ENCODE assay signal across 9 mouse cellular contexts in the genomic region with DNA sequence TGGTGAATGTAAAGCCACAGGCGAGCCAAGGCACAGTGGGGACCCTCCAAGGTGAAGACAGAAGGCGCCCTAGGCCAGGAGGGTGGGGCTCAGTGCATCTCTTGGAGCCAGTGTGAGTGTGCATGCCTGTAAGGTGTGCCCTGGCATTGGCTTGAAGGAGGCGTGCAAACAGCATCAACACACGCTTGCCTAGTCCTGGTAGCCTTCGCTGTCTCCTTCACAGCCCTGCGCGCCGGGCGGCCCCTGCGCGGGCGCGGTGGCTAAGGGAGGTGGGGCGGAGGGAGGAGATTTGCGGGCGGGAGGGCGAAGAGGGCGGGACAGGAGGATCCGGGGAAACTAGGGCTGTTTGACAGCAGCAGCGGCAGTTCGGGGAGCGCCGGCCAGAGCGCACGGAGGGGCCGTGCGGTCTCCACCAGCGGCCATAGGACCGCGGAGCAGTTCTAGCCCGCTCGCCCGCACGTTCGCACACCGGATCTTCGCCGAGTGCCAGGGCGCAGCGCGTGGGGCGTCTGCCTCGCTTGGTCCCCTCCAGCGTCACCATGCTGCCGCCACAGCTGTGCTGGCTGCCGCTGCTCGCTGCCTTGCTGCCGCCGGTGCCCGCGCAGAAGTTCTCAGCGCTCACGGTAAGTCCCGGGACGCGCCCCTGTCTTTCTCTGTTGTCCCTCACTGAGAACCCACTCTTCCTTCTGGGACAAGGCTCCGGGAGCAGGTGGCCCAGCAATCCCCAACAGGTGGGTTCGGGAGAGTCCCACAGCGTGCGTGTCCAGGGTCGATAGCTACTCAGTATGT. TPM values are rescaled to one million over a fixed set of nuclear protein-coding genes. Genes with fewer than 3 reads are reported as not detected.
A peak's percentile ranks its signal among the peaks of the same experiment; 100 is the strongest.
DNase-seq lines count a peak whose midpoint lies in the region; ATAC-seq and TF ChIP-seq lines count a peak whose summit lies in the region.
"Had no signal": no experiment of that assay in that cellular context is flagged by ENCODE, and none has a peak within 500 bp of the region (broad histone marks: within the 10 kb centered on the region; RNA-seq: fewer than 3 reads in every experiment).

Gene Smoc2 (plus strand): TSS at position 330 of the 789 bp plus-strand sequence.

- peaks cover 7% of the 10 kb centered on the region; the same call in 1 of the 2 replicates for H3K4me1 ChIP-seq in testis, adult 2 months (ENCODE audit: control insufficient read depth, insufficient read depth, low read length)
- H3K4me1 ChIP-seq in forebrain, embryonic 12.5 days: peaks cover 20% of the 10 kb centered on the region
- peaks cover 25% of the 10 kb centered on the region for H3K4me1 ChIP-seq in midbrain, embryonic 10.5 days
- H3K4me1 ChIP-seq in stomach, postnatal 0 days (replicated peaks; ENCODE audit: control insufficient read depth, insufficient read depth): no peaks in the 10 kb centered on the region; the same call in 1 of the 2 replicates

- no peak for TF ChIP-seq EP300 in stomach, postnatal 0 days (optimal IDR thresholded peaks at IDR 0.05)

- H3K9me3 ChIP-seq in forebrain, embryonic 12.5 days: no peaks in the 10 kb centered on the region
- H3K9me3 ChIP-seq in midbrain, embryonic 10.5 days (replicated peaks): no peaks in the 10 kb centered on the region
- no peaks in the 10 kb centered on the region for H3K9me3 ChIP-seq in stomach, postnatal 0 days (ENCODE audit: control insufficient read depth, low read length)

- no peaks in the 10 kb centered on the region for H3K27me3 ChIP-seq in testis, adult 2 months (ENCODE audit: control insufficient read depth, insufficient read depth, low read length)
- H3K27me3 ChIP-seq in forebrain, embryonic 12.5 days: peaks cover 64% of the 10 kb centered on the region
- peaks cover 85% of the 10 kb centered on the region for H3K27me3 ChIP-seq in midbrain, embryonic 10.5 days (ENCODE audit: low read depth, poor library complexity, severe bottlenecking)
- H3K27me3 ChIP-seq in stomach, postnatal 0 days (ENCODE audit: control insufficient read depth, insufficient read depth, low read length): no peaks in the 10 kb centered on the region

- H3K9ac ChIP-seq in forebrain, embryonic 12.5 days: 0 out of 2 replicates have a peak within 1 kb of the TSS, but pooled peaks have one; percentile 17
- H3K9ac ChIP-seq in stomach, postnatal 0 days (ENCODE audit: low read length): peak within 1 kb of the TSS; percentile 59

- intact Hi-C loops in heart, postnatal 10 days (cut with DNase I): no loop called here
- intact Hi-C loops in left cerebral cortex, postnatal 36 days (cut with DNase I): no loop called here

- peak; percentile 28; the same call in 1 of the 2 replicates for TF ChIP-seq POLR2A in testis, adult 2 months (IDR thresholded peaks at IDR 0.05; ENCODE audit: control insufficient read depth, low read depth, low read length)

- no peak within 1 kb of the TSS for H3K27ac ChIP-seq in testis, adult 2 months (ENCODE audit: control insufficient read depth, insufficient read depth, low read depth, low read length)
- H3K27ac ChIP-seq in forebrain, embryonic 12.5 days: no peak within 1 kb of the TSS
- H3K27ac ChIP-seq in midbrain, embryonic 10.5 days (replicated peaks): no peak within 1 kb of the TSS
- H3K27ac ChIP-seq in stomach, postnatal 0 days (replicated peaks): no peak within 1 kb of the TSS; the same call in 1 of the 2 replicates

- ATAC-seq in forebrain, embryonic 12.5 days (ENCODE audit: low FRiP score): 0 out of 2 replicates have a peak, but pooled peaks have one; percentile 36
- peak; percentile 65 for ATAC-seq in stomach, postnatal 0 days (ENCODE audit: low FRiP score, low TSS enrichment)

- no peaks in the 10 kb centered on the region for H3K36me3 ChIP-seq in testis, adult 2 months (ENCODE audit: control insufficient read depth, insufficient read depth, low read length)
- H3K36me3 ChIP-seq in forebrain, embryonic 12.5 days (replicated peaks): no peaks in the 10 kb centered on the region
- no peaks in the 10 kb centered on the region for H3K36me3 ChIP-seq in midbrain, embryonic 10.5 days
- no peaks in the 10 kb centered on the region for H3K36me3 ChIP-seq in stomach, postnatal 0 days (ENCODE audit: control insufficient read depth, insufficient read depth, low read length)

- DNase-seq in testis, postnatal 14 days (ENCODE audit: low spot score): no peak
- peak; percentile 50 to 51 for DNase-seq in heart, postnatal 10 days
- peak; percentile 20 to 22 for DNase-seq in left cerebral cortex, postnatal 36 days (ENCODE audit: low spot score in 2 of 2)
- peak; percentile 52 for DNase-seq in midbrain, embryonic 10.5 days (ENCODE audit: low spot score)
- peak; percentile 48 for DNase-seq in stomach, postnatal 0 days (ENCODE audit: low spot score)
- no peak for DNase-seq in cerebellum, postnatal 4 days (ENCODE audit: low spot score in 2 of 2)

- TF ChIP-seq CTCF in testis, adult 2 months (IDR thresholded peaks at IDR 0.05; ENCODE audit: control insufficient read depth, insufficient read depth, insufficient replicate concordance, low read depth, low read length): no peak
- no peak for TF ChIP-seq CTCF in stomach, postnatal 0 days (IDR thresholded peaks at IDR 0.05; ENCODE audit: low read depth)

- peak within 1 kb of the TSS; percentile 60 for H3K4me3 ChIP-seq in testis, adult 2 months (ENCODE audit: control insufficient read depth, low read depth, low read length)
- peak within 1 kb of the TSS; percentile 41 for H3K4me3 ChIP-seq in forebrain, embryonic 12.5 days (replicated peaks)
- H3K4me3 ChIP-seq in midbrain, embryonic 10.5 days: peak within 1 kb of the TSS; percentile 63
- H3K4me3 ChIP-seq in stomach, postnatal 0 days (ENCODE audit: low read depth, low read length): peak within 1 kb of the TSS; percentile 60

- peak within 1 kb of the TSS; percentile 74 for H3K4me2 ChIP-seq in forebrain, embryonic 12.5 days
- peak within 1 kb of the TSS; percentile 89 for H3K4me2 ChIP-seq in stomach, postnatal 0 days (replicated peaks; ENCODE audit: low read depth)

- under 1% methylated on average over 61 of the region's 61 CpGs for WGBS in forebrain, embryonic 12.5 days
- WGBS in midbrain, embryonic 10.5 days: under 1% methylated on average over 61 of the region's 61 CpGs
- WGBS in stomach, postnatal 0 days: under 1% methylated on average over 58 of the region's 61 CpGs

RNA-seq across cellular contexts. Expression of gene Smoc2, which starts in this region (rescaled TPM):
- polyA plus RNA-seq in testis, adult 2 months (2012; rRNA removed): 23.7 and 24.6 TPM in 2 replicates
- polyA plus RNA-seq in forebrain, embryonic 12.5 days (2016; fragmentation: Nextera tagmentation; extraction: Ambion mirVana): 8.5 and 13.2 TPM in 2 replicates
- 10 to 100 TPM; 43.1 to 44.3 TPM for total RNA-seq in heart, postnatal 10 days (2021)
- total RNA-seq in left cerebral cortex, postnatal 36 days (2021): 10 to 100 TPM; 10.5 to 15.1 TPM
- 2.3 and 6.1 TPM in 2 replicates for polyA plus RNA-seq in midbrain, embryonic 10.5 days (2016; fragmentation: Nextera tagmentation; extraction: Ambion mirVana)
- polyA plus RNA-seq in stomach, postnatal 0 days (2015; fragmentation: Nextera tagmentation; extraction: Ambion mirVana): 58.6 and 59.2 TPM in 2 replicates
- total RNA-seq: neutrophil, adult 5-6 weeks had no signal

Comparison
In these comparisons a context has a peak if more than half of its experiments do, and no peak if none do; other contexts are left out.
1. DNase-seq: peak in heart, postnatal 10 days (2 of 2), left cerebral cortex, postnatal 36 days (2 of 2), midbrain, embryonic 10.5 days (single experiment) and stomach, postnatal 0 days (single experiment); none in testis, postnatal 14 days (single experiment) and cerebellum, postnatal 4 days (0 of 2).
2. Peak in every context shown above with its lines, with median percentiles within 50 percentile points of each other: H3K4me3 ChIP-seq.